Mouse (Mus musculus) retina, embryonic 14.5 days (tissue): ENCODE results near the gene Bspry.

Experiments
- DNase-seq: peaks from one replicate; pipeline ENCODE4 v3.0.0-alpha.2; 2015; ENCODE audit warnings: low spot score

The Bspry gene

GRCm38 (mm10) chr4:62515490-62515889 lies 35.6 kb downstream of the Bspry start:
- no peak for DNase-seq

GRCm38 (mm10) chr4:62516079-62516478 lies 36.2 kb downstream of the Bspry start:
- DNase-seq, result no peak

- DNase-seq, result no peak
Observed at GRCm38 (mm10) chr4:62516579-62516978, 36.7 kb downstream of the Bspry start.

- DNase-seq, result no peak
Observed at GRCm38 (mm10) chr4:62517046-62517445, 37.2 kb downstream of the Bspry start.

GRCm38 (mm10) chr4:62517538-62518415 lies 37.9 kb downstream of the Bspry start:
- DNase-seq, result no peak

GRCm38 (mm10) chr4:62518416-62519121 lies 38.7 kb downstream of the Bspry start:
- no peak for DNase-seq

GRCm38 (mm10) chr4:62519122-62519848 lies 39.4 kb downstream of the Bspry start:
- DNase-seq, result no peak

- peak; percentile 99 for DNase-seq
Observed at GRCm38 (mm10) chr4:62519849-62520233, 40.0 kb downstream of the Bspry start, which contains the start of gene Alad. Alad (minus strand) TSS chr4:62519918.

- no peak for DNase-seq
Observed at GRCm38 (mm10) chr4:62520892-62521400, 41.1 kb downstream of the Bspry start.

- peak; percentile 100 for DNase-seq
Observed at GRCm38 (mm10) chr4:62524651-62525488, 45.0 kb downstream of the Bspry start, which contains the start of the genes Pole3 and 4933430I17Rik. Pole3 (minus strand) TSS chr4:62525068. 4933430I17Rik (plus strand) TSS chr4:62525369.

GRCm38 (mm10) chr4:62525489-62525811 lies 45.6 kb downstream of the Bspry start:
- no peak for DNase-seq

GRCm38 (mm10) chr4:62526256-62526655 lies 46.4 kb downstream of the Bspry start:
- no peak for DNase-seq

GRCm38 (mm10) chr4:62527655-62528054 lies 47.8 kb downstream of the Bspry start:
- DNase-seq, result no peak

- no peak for DNase-seq
Observed at GRCm38 (mm10) chr4:62533729-62534128, 53.9 kb downstream of the Bspry start.

- no peak for DNase-seq
Observed at GRCm38 (mm10) chr4:62541802-62542201, 61.9 kb downstream of the Bspry start.

GRCm38 (mm10) chr4:62543782-62544181 lies 63.9 kb downstream of the Bspry start:
- DNase-seq, result no peak

- no peak for DNase-seq
Observed at GRCm38 (mm10) chr4:62544801-62545200, 64.9 kb downstream of the Bspry start.
